Mouse (Mus musculus): Measurements from ENCODE around the gene Pola2.
A peak's percentile ranks its signal among the peaks of the same experiment; 100 is the strongest.

Gene Pola2

DNA sequence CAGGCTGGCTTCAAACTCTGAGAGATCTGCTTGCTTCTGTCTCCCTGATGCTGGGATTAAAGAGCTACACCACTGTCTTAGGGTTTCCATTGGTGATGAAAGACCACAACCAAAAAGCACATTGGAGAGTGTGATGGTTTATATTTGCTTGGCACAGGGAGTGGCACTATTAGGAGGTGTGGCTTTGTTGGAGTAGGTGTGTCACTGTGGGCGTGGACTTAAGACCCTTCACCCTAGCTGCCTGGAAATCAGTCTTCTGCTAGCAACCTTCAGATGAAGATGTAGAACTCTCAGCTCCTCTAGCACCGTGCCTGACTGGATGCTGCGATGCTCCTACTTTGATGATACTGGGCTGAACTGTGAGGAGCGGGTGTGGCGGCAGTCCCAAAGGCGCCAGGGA is 25.5 kb downstream of the Pola2 start:
- DNase-seq (ENCODE audit: inconsistent age in 2 of 2, low spot score in 1 of 2), result no peak

DNA sequence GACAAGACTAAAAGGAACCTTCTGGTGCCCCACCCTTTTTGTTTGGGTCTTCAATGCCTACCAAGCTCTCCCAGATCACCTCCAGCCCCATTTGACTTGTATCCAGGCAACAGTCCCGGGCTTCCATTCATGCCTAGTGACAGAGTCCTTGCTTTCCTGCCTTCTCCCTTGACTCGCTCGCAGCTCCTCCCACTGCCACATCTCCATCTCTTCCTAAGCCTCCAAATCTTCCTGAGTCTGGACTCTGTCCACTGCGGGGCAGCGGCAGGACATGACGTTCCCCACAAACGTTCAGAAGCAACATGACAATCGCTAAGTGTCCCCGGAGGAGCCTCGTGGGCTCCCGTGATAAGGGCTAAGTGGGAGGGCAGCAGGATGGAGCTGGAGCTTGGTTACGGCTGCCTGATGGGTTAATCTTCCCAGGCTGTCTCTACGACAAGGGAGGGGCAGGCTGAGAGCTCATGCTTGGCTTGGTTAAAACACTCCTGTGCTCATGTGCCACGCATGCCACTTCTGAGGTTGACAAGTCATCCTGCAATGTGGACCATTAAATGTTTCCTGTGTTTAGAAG is 26.1 kb downstream of the Pola2 start:
- no peak for DNase-seq (ENCODE audit: inconsistent age in 2 of 2, low spot score in 1 of 2)

DNA sequence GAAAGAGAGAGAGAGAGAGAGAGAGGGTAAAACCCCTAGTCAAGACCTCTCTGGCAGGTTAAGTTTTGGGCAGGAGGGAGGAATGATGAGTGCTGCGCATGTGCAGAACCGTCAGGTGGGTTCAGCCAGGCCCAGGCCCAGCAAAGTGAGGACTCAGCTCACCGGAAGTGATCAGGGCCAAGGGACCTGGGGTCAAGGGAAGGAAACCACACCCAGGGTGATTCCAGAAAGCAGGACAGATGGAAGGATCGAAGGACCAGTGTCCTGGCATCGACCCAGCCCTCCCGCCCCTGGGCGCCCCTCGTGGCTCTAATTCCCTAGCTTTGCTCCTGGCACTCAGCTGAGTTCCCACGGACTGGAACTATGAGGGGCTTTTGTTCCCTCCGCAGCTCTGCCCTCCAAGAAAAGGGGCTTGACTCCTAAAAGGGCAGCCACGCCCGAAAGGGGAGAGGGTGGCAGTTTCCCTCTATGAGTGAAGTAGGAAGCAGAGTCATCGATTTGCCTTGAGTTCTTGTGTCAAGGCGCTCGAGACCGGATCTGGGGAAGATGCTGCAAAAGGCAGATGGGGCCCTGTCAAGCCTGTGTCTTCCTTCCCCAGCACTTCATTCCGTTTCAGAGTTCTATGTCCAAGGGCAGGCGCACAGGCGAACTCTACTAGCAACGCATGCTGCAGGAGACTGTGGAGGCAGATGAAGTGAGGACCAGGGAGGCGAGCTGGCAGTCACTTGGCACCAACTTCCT is 26.7 kb downstream of the Pola2 start:
- DNase-seq (ENCODE audit: inconsistent age in 2 of 2, low spot score in 1 of 2), result no peak

DNA sequence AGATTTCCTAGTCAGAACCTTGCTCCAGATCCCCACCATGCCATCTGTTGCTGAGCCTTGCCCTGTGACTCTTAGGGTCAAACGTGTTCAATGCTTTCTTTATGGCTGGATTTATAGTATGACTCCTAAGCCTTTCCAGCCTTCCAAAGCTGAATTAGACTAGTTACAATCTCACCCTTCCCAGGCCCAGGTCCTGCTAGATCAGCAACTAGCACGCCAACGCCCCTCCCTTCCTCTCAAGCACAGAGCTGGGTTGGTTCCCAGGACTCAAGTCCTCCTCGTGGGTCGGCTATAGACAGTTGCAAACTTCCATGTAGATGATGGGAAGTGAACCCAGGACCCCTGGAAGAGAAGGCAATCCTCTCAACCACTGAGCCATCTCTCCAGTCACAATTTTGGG is 28.3 kb downstream of the Pola2 start:
- DNase-seq (ENCODE audit: inconsistent age in 2 of 2, low spot score in 1 of 2), result no peak

DNA sequence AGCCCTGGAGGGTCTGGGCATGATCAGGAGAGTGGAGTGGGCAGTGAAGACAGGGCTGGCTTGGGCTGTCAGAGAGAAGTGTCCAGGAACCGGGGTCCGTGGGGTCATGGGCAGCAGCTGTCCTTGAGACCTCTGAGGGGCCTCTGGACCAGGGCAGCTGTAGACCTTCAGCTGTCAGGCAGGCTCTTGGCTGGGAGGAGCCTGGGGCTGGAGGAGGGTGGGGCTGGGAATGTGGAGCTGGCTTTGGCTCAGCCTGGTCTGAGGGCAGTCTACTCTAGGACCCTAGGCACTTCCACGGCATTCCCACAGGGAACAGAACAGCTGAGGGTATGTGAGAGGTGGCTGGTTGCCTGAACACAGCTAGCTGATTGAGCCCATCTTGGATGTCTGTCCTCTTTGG is 28.7 kb downstream of the Pola2 start:
- peak; percentile 67 to 85 for DNase-seq (ENCODE audit: inconsistent age in 2 of 2, low spot score in 1 of 2)

DNA sequence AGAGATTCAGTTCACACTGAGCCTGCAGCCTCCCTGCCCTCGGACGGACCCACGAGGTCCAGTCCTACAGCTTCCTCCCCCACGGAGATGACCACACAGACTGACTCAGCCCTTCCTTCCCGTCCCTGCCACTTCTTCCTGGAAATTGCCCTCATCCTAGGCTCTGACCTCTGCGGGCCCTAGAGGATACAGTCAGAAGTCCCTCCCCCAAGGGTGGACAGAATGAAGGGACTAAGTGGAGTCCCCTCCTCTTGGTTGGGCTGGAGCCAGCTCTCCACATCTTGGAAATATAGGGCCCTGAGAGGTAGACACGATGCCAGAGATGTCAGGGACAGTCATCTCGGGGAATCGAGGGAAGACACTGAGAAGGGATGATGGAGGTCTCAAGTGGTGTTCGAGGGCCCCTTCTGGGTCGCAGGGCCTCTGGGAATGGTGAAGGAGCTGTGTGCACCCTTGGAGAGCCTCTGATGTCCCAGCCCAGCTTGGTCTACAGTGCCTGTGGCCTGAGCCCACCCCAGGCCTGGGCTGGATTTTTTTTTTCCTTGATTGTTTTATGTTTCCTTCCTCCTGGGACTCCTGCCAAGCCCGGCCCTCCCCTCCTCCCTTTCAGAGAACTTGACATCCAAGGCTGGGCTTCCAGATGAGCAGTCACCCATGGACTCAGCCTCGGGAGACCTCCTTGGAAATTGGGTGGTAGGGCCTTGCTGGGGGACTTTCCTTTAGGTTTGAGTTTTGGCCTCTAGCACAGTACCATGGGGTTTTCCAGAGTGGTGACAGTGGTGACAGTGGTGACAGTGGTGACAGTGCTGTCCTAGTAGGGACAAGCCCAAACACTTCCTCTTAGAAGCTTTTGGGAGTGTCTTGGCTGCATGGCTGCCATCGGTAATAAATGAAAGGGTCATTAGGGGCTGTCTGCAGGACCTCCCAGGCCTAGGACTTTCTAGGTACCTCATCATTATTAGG is 34.1 kb downstream of the Pola2 start:
- peak; percentile 74 to 89 for DNase-seq (ENCODE audit: inconsistent age in 2 of 2, low spot score in 1 of 2)

DNA sequence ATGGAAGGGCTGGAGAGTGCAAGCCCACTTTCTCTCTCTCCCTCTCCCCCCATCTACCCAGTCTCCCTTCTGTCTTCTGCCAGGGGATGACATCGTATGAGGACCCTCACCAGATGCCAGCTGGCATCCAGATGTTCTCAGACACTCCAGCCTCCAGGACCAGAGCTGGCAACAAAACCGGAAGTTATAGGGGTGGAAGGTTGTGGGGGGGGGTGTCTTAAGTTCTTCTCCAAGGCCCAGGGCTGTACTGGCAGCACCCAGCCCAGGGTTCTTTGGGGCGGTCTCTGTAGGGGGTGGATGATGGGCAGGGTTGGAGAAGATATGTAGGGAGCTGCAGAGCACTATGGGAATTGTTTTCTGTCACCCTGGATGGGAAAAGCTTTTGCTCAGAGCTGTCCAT is 35.5 kb downstream of the Pola2 start:
- no peak for DNase-seq (ENCODE audit: inconsistent age in 2 of 2, low spot score in 1 of 2)

DNA sequence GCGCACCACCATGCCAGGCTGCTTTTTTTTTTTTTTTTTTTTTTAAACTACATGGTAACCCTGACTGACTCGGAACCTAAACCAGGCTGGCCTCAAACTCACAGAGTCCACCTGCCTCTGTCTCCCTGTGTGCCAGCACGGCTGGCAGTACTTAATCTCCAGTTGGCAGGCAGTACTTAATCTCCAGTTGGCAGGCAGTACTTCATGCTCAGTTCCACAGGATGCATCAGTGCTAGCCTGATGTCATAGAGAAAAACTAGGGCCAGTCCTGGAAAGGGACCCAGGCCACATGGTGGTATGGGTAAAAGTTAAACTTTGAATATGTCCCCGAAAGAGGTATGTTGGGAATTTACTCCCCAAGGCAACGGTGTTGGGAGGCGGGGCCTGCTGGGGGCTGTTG is 35.9 kb downstream of the Pola2 start:
- DNase-seq (ENCODE audit: inconsistent age in 2 of 2, low spot score in 1 of 2), result no peak

DNA sequence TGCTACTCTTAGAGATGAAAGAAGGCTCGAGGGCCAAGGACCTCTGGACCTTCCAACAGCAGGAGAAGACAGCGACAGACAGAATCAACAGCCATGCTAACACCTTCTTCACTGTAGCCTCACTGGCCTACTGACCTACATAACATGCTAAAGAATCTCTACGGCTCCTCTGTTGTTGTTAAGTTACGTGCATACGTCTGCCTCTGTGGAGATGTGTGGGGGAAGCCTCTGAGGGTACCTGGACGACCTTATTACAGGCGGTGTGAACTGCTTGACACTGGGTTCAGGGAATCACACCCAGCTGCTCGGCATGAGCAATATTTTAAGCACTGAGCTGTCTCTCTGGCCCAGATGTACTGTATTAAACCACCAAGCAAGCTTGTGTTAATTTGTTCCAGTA is 36.5 kb downstream of the Pola2 start:
- DNase-seq (ENCODE audit: inconsistent age in 2 of 2, low spot score in 1 of 2), result no peak

DNA sequence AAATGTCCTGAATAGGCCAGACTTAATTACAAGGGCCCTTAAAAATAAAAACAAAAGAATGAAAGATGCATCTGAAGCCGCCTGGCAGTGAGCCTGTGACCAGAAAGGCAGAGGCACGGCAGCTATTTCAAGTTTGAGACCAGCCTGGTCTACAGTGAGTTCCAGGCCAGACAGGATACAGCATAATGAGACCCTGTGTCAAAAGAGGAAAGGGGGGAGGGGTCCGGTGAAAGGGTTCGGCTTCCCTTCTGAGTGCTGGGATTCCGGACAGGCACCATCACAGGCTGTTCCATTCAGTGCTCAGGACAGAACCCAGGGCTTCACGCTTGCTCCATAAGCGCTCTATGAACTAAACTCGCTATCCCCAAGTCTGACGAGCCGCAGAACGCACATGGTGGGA is 37.0 kb downstream of the Pola2 start:
- DNase-seq (ENCODE audit: inconsistent age in 2 of 2, low spot score in 1 of 2), result no peak

DNA sequence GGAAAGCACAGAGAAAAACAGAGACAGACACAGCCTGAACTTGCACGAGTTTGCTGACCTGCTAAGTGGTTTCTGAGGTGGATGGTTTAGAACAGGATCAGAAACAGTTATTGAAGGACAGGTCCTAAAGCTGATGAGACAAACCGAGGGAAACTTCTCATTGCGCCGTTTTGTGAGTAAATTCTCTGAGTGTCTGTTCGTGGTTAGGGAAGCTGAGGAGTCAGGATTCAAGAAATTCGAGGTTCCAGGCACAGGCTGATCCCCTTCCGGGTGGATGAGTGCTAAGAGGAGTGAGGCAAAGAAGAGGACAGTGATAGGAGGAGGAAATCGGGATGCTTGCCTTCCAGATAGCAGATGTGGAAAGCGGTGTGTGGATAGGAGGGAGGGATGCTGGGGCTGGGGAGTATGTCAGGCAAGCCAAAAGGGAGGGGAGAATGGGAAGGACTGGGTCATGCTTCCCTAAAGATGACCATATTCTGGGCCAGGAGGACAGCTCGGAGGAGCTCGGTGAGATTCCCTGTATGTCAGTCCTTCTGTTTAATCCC is 38.6 kb downstream of the Pola2 start:
- no peak for DNase-seq (ENCODE audit: inconsistent age in 2 of 2, low spot score in 1 of 2)

DNA sequence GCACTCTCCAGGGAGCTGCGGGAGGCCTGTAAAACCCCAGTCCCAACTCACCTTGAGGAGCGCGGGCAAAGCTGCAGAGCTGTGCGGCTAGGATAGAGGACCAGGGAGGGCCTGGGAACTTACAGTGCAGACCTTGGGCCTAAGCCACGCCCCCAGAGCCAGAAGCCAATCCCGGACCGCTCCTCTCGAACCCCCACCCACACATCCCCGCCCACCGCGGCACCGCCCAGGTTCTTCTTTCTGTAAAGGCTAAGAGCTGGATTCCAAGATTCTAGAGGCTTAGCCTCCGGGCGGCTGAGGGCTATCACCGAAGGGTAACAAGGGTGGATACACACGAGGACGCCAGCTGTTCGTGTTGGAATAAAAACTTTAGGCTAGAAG is 39.3 kb downstream of the Pola2 start, which contains the start of gene Cdc42ep2:
Gene Cdc42ep2, minus strand, starts transcription at position 104 of the 381 bp plus-strand sequence.
- peak; percentile 96 to 98 for DNase-seq (ENCODE audit: inconsistent age in 2 of 2, low spot score in 1 of 2)

DNA sequence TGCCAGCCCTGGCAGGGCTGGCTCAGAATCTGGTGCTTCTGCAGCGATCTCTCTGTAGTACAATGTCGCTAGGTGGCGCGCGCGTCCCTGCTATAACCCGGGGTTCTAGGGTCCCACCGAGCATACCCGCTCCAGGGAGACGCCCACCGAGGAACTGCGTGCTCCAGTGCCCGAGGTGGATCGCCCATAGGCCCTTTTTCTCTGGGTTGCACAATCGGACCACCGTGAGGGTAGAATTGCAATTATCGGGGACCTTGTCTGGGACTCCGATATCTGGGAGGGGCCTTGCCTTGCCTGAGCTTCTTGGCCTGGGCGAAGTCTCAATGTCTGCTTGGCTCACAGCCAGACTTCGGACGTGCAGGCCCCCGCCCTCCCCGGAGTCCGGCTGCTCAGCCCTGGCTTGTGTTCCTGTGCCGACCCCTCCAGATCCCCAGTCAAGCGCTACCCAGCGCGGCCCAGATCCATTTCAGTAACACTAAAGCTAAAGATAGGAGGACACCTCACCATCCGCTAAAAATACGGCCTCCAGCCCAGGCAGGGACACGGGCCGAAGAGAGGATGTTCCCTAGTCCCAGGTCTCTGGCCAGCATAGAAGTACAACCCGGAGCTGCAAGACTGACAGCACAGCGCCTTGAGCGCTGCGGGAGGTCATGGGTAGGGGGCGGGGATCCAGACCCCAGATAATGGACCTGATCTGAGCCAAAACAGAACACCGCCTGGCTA is 39.9 kb downstream of the Pola2 start:
- peak; percentile 84 to 95 for DNase-seq (ENCODE audit: inconsistent age in 2 of 2, low spot score in 1 of 2)

DNA sequence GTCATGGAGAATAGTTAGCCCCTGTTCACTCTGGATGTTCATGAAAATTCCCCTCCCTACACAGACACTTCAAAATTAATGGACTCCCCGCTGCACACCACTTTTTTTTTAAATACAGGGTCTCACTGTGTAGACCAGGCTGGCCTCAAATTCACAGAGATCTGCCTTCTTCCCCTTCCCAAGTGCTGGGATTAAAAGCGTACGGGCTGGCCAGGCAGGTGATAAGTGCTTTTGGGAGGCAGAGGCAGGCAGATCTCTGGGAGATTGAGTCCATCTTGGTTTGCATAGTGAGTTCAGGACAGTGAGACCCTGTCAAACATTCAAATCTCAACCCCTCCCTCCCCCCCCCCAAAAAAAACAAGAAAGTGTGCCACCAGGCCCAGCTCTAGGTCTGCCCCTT is 41.0 kb downstream of the Pola2 start:
- DNase-seq (ENCODE audit: inconsistent age in 2 of 2, low spot score in 1 of 2), result no peak

DNA sequence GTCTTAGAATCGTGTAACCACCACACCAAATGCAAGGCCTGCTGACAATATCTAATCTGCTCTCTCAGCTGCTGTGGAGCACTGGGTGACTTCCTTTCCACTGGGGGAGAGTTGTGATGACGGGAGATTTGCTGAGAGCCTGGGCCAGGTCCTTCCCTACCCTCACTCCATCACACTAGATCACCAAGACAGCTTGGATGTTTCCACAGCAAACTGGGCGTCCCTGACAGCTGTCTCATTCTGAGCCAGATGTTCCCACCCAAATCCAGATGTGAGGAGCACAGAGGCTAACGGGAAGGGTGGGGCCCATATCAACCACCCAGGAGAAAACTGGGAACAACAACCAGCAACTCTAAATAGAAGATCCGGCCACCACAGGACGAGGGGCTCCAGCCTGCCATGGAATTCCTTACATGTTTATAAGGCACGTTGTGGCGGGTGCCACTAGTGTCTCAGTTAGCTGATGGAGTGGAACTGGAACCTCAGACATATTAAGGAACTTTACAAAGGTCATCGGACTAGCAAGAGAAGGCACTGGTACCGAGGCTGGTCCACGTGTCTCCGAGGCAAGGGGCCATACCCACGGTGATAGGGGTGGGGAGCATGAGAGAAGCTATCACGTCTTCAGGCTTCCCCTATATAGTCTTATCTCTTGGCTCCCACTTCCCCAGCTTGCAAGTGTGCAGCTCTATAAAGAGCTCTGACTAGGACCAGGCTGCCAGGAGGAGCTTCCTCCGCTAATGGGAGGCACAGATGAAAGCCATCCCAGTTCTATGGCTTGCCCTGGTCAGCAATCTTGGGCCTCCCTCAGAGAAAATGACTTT is 41.7 kb downstream of the Pola2 start:
- DNase-seq (ENCODE audit: inconsistent age in 2 of 2, low spot score in 1 of 2), result peak in 1 of 2 experiments; percentile 54

DNA sequence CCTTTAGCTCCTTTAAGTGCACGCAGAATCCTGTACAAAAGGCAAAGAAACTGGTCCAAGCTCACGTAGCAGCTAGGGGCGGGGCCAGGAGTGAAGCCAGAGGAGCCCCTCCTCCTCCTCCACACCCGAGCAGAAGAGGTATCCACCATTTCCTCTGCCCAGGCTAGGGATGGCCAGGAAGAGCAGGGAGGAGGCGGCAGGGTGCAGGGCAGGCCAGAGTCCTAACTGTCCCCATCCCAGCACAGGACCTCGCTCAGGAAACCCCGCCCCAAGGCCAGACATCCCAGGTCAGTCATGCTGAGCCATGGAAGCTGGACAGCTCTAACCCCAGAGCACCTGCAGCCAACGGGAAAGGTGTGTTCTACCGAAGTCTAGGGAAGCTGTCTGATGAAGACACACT is 42.3 kb downstream of the Pola2 start:
- DNase-seq (ENCODE audit: inconsistent age in 2 of 2, low spot score in 1 of 2), result peak in 1 of 2 experiments; percentile 52

DNA sequence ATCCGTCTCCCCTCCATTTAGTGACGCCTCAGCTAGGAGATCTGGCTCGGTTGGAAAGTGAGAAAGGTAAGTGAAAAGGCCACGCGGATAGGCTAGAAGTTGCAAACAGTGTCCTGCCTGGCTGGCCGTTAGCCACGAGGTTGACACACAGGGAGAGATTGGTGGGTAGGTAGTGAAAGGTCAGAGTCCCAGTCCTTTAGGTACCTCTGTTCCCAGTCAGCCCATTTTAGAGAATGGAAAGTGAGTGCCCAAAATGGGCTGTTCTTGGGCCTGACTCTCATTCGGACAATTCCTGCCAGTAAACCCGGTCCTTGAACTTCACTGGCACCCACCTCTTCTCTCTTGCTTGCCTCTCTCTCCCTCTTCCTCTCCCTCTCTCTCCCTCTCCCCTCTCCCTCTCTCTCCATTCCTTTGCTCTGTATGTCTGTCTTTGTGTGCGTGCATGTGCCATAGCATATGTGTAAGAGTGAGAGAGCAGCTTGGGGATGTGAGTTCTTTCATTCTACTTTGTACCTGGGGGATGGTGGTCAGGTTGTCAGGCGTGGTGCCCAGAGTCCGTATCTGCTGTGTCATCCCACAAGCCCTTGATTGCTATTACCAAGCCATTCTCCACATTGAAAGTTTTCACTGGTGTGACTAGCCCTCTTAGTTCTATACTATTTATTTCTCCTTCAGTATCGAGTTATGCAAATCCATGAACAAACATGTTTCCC is 50.8 kb downstream of the Pola2 start, which contains the start of gene Dpf2:
Gene Dpf2, minus strand, starts transcription at position 4 of the 713 bp plus-strand sequence.
- DNase-seq (ENCODE audit: inconsistent age in 2 of 2, low spot score in 1 of 2), result no peak

DNA sequence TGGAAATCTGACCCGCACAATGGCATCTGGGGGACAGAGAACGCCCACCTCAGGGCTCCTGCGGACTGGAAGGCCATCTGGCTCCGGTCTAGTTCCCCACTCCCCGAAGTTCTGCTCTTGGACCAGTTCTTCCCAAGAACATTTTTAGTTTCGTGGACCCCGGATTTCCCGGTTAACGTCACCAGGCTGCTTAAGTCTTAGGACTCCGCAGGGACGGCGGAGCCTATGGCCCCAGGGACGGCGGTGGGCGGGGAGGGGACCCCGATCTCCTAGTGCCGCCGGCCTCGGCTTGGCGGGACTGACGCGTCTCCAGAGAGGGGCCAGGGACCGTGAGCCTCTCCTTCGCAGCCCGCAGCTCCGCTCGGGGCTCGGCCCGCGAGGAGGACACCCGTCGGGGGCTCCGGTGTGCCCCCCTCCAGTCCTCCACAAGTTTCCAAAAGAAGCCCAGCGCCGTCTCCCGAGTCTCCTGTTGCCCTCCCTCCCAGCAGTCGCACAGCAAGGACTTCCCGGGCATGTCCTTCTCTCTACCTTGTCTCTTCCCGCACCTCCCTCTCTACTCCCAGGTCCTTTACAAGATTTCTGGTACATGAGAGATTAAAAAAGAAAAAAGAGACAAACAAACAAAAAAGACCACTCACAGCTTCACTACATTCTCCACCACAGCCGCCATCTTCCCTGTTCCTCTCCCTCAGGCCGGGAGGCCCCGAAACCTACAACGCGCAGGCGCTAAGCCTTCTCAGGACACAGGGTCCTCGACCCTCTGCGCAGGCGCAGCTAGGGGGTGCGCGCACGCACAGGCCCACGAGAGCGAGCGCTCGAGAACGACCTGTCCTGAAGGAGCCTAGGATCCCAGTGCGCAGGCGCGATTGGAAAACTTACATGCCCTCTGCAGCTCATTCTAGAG is 51.6 kb downstream of the Pola2 start:
- DNase-seq (ENCODE audit: inconsistent age in 2 of 2, low spot score in 1 of 2), result peak; percentile 99

Measured in adrenal gland, adult (tissue).